In genomic region chr12:80329641-80330040, GRCm38 (mm10) we compare ENCODE assay signal across 24 mouse cellular contexts.
DNase-seq lines count a peak whose midpoint lies in the region; ATAC-seq and TF ChIP-seq lines count a peak whose summit lies in the region.
"Had no signal": no experiment of that assay in that cellular context is flagged by ENCODE, and none has a peak within 500 bp of the region (broad histone marks: within the 10 kb centered on the region; RNA-seq: fewer than 3 reads in every experiment).

No protein-coding gene starts in this region.

- H3K27ac ChIP-seq in embryonic facial prominence, embryonic 10.5 days (replicated peaks), result peak overlapping the region; percentile 4; the same call in 1 of the 2 replicates
- H3K27ac ChIP-seq in intestine, postnatal 0 days (ENCODE audit: low read depth, low read length), result peak overlapping the region; percentile 86
- H3K27ac ChIP-seq in stomach, postnatal 0 days (replicated peaks), result peak overlapping the region; percentile 49
- H3K27ac ChIP-seq: embryonic facial prominence, embryonic 15.5 days; limb, embryonic 13.5 days; liver, embryonic 13.5 days; lung, embryonic 15.5 days; neural tube, embryonic 15.5 days had no signal

- WGBS in embryonic facial prominence, embryonic 10.5 days, result 43% methylated on average over 2 of the region's 2 CpGs
- 19% methylated on average over 2 of the region's 2 CpGs for WGBS in intestine, postnatal 0 days
- WGBS in stomach, postnatal 0 days, result 52% methylated on average over 2 of the region's 2 CpGs

- no peaks in the 10 kb centered on the region for H3K9me3 ChIP-seq in embryonic facial prominence, embryonic 10.5 days
- no peaks in the 10 kb centered on the region for H3K9me3 ChIP-seq in intestine, postnatal 0 days (ENCODE audit: control insufficient read depth)
- no peaks in the 10 kb centered on the region for H3K9me3 ChIP-seq in stomach, postnatal 0 days (ENCODE audit: control insufficient read depth, low read length)
- H3K9me3 ChIP-seq: embryonic facial prominence, embryonic 15.5 days; G1E; limb, embryonic 13.5 days; liver, embryonic 13.5 days; lung, embryonic 15.5 days; neural tube, embryonic 15.5 days had no signal

- H3K27me3 ChIP-seq in embryonic facial prominence, embryonic 10.5 days (replicated peaks; ENCODE audit: low read depth, poor library complexity, severe bottlenecking), result no peaks in the 10 kb centered on the region
- no peaks in the 10 kb centered on the region for H3K27me3 ChIP-seq in intestine, postnatal 0 days (replicated peaks; ENCODE audit: control insufficient read depth, insufficient read depth, low read length)
- no peaks in the 10 kb centered on the region for H3K27me3 ChIP-seq in stomach, postnatal 0 days (ENCODE audit: control insufficient read depth, insufficient read depth, low read length)
- H3K27me3 ChIP-seq: embryonic facial prominence, embryonic 15.5 days; limb, embryonic 13.5 days; liver, embryonic 13.5 days; lung, embryonic 15.5 days; neural tube, embryonic 15.5 days had no signal

- H3K9ac ChIP-seq in intestine, postnatal 0 days (ENCODE audit: low read depth, low read length), result no peak overlapping the region
- no peak overlapping the region for H3K9ac ChIP-seq in stomach, postnatal 0 days (ENCODE audit: low read length)
- H3K9ac ChIP-seq: embryonic facial prominence, embryonic 15.5 days; limb, embryonic 13.5 days; liver, embryonic 13.5 days; lung, embryonic 15.5 days; neural tube, embryonic 15.5 days had no signal

- peak; percentile 68 for ATAC-seq in intestine, postnatal 0 days
- ATAC-seq in stomach, postnatal 0 days (ENCODE audit: low FRiP score, low TSS enrichment), result peak; percentile 82
- ATAC-seq: activated CD4-positive, CD25-positive, alpha-beta regulatory T cell, adult 4 months; hindbrain, embryonic 16.5 days had no signal

- TF ChIP-seq EP300 in stomach, postnatal 0 days (optimal IDR thresholded peaks at IDR 0.05), result no peak

- peaks cover 49% of the 10 kb centered on the region for H3K4me1 ChIP-seq in embryonic facial prominence, embryonic 10.5 days
- peaks cover 18% of the 10 kb centered on the region for H3K4me1 ChIP-seq in intestine, postnatal 0 days (replicated peaks; ENCODE audit: control insufficient read depth, insufficient read depth, low read length)
- 0 out of 2 replicates have a peak, but pooled peaks cover 2% of the 10 kb centered on the region for H3K4me1 ChIP-seq in stomach, postnatal 0 days (replicated peaks; ENCODE audit: control insufficient read depth, insufficient read depth)

- no peak overlapping the region for H3K4me2 ChIP-seq in intestine, postnatal 0 days (replicated peaks; ENCODE audit: low read depth)
- H3K4me2 ChIP-seq in stomach, postnatal 0 days (replicated peaks; ENCODE audit: low read depth), result no peak overlapping the region
- H3K4me2 ChIP-seq: embryonic facial prominence, embryonic 15.5 days; limb, embryonic 13.5 days; liver, embryonic 13.5 days; lung, embryonic 15.5 days; neural tube, embryonic 15.5 days had no signal

- no peak overlapping the region for H3K4me3 ChIP-seq in embryonic facial prominence, embryonic 10.5 days
- H3K4me3 ChIP-seq in intestine, postnatal 0 days (ENCODE audit: low read depth, low read length), result no peak overlapping the region
- no peak overlapping the region for H3K4me3 ChIP-seq in stomach, postnatal 0 days (ENCODE audit: low read depth, low read length)
- H3K4me3 ChIP-seq: embryonic facial prominence, embryonic 15.5 days; limb, embryonic 13.5 days; liver, embryonic 13.5 days; lung, embryonic 15.5 days; neural tube, embryonic 15.5 days had no signal

- H3K36me3 ChIP-seq in embryonic facial prominence, embryonic 10.5 days (replicated peaks), result peaks cover 7% of the 10 kb centered on the region; the same call in 1 of the 2 replicates
- H3K36me3 ChIP-seq in intestine, postnatal 0 days (ENCODE audit: control insufficient read depth, insufficient read depth), result no peaks in the 10 kb centered on the region; the same call in 1 of the 2 replicates
- no peaks in the 10 kb centered on the region; the same call in 1 of the 2 replicates for H3K36me3 ChIP-seq in stomach, postnatal 0 days (ENCODE audit: control insufficient read depth, insufficient read depth, low read length)
- H3K36me3 ChIP-seq: embryonic facial prominence, embryonic 15.5 days; limb, embryonic 13.5 days; liver, embryonic 13.5 days; lung, embryonic 15.5 days; neural tube, embryonic 15.5 days had no signal

- DNase-seq in kidney, postnatal 25 days, result peak; percentile 13 to 65
- DNase-seq in kidney, adult 9 months, result no peak
- no peak for DNase-seq in embryonic facial prominence, embryonic 10.5 days (ENCODE audit: low spot score)
- DNase-seq in stomach, postnatal 0 days (ENCODE audit: low spot score), result peak; percentile 71
- DNase-seq in gastrocnemius, adult 18-20 months (ENCODE audit: low spot score), result no peak
- DNase-seq in embryo, embryonic 10 days (ENCODE audit: low spot score), result no peak
- DNase-seq: adrenal gland, postnatal 10 days; cerebellum, adult 11 months; cerebellum, postnatal 14 days; embryo, embryonic 11 days; gastrocnemius, postnatal 10 days; heart, adult 11 months; liver, embryonic 13.5 days; lung, postnatal 4 days; midbrain, embryonic 14.5 days; spleen, adult 18-20 months had no signal

- TF ChIP-seq CTCF in intestine, postnatal 0 days (IDR thresholded peaks at IDR 0.05; ENCODE audit: low read depth), result no peak
- no peak for TF ChIP-seq CTCF in stomach, postnatal 0 days (IDR thresholded peaks at IDR 0.05; ENCODE audit: low read depth)

Comparison
In these comparisons a context has a peak if more than half of its experiments do, and no peak if none do; other contexts are left out.
1. DNase-seq: peak in kidney, postnatal 25 days (2 of 2) and stomach, postnatal 0 days (single experiment); none in kidney, adult 9 months (single experiment), embryonic facial prominence, embryonic 10.5 days (single experiment), gastrocnemius, adult 18-20 months (single experiment) and embryo, embryonic 10 days (single experiment).
2. H3K27ac ChIP-seq: peak in every context shown above with its lines; median percentile 86 in intestine, postnatal 0 days; 49 in stomach, postnatal 0 days; 4 in embryonic facial prominence, embryonic 10.5 days.